ENCODE assay signal across 12 mouse cellular contexts in genomic region chr8:69938245-69938982, GRCm38 (mm10). TPM values are rescaled to one million over a fixed set of nuclear protein-coding genes. Genes with fewer than 3 reads are reported as not detected.
DNase-seq lines count a peak whose midpoint lies in the region; ATAC-seq and TF ChIP-seq lines count a peak whose summit lies in the region.
"Had no signal": no experiment of that assay in that cellular context is flagged by ENCODE, and none has a peak within 500 bp of the region (broad histone marks: within the 10 kb centered on the region; RNA-seq: fewer than 3 reads in every experiment).

No protein-coding gene starts in this region.

- ATAC-seq in liver, postnatal 0 days = no peak
- ATAC-seq in forebrain, embryonic 11.5 days (replicated peaks; ENCODE audit: low FRiP score) = no peak

- no peak overlapping the region for H3K4me2 ChIP-seq in liver, postnatal 0 days (ENCODE audit: low read depth, low read length)
- peak overlapping the region; percentile 65 for H3K4me2 ChIP-seq in myocyte (ENCODE audit: low read depth)
- H3K4me2 ChIP-seq in forebrain, embryonic 11.5 days (ENCODE audit: low read depth, low read length, severe bottlenecking) = no peak overlapping the region
- H3K4me2 ChIP-seq: lung, embryonic 14.5 days had no signal

- H3K36me3 ChIP-seq in liver, adult 2 months (ENCODE audit: control insufficient read depth, insufficient read depth, low read length) = peaks cover 2% of the 10 kb centered on the region; the same call in 1 of the 2 replicates
- H3K36me3 ChIP-seq in liver, postnatal 0 days (replicated peaks; ENCODE audit: insufficient read depth, low read length) = peaks cover 19% of the 10 kb centered on the region
- H3K36me3 ChIP-seq in ES-Bruce4 (ENCODE audit: control insufficient read depth, insufficient read depth, low read length, poor library complexity, severe bottlenecking) (peaks cover 17% of the 10 kb centered on the region), myocyte (ENCODE audit: control insufficient read depth, insufficient read depth) (no peaks in the 10 kb centered on the region)
- no peaks in the 10 kb centered on the region for H3K36me3 ChIP-seq in forebrain, embryonic 11.5 days (ENCODE audit: control insufficient read depth, insufficient read depth, low read length)

- 75% methylated on average over 6 of the region's 6 CpGs for WGBS in liver, adult 2 months
- 40% methylated on average over 6 of the region's 6 CpGs for WGBS in liver, postnatal 0 days (ENCODE audit: insufficient replicate concordance)
- 92% methylated on average over 6 of the region's 6 CpGs for WGBS in forebrain, embryonic 11.5 days

- TF ChIP-seq CTCF in liver, adult 2 months (IDR thresholded peaks at IDR 0.05; ENCODE audit: low read depth, low read length) = no peak
- no peak for TF ChIP-seq CTCF in liver, postnatal 0 days (IDR thresholded peaks at IDR 0.05; ENCODE audit: low read depth)
- no peak for TF ChIP-seq CTCF in ES-Bruce4 (IDR thresholded peaks at IDR 0.05; ENCODE audit: low read depth, low read length)

- H3K4me3 ChIP-seq in liver, adult 2 months (ENCODE audit: insufficient read depth, low read depth, low read length) = no peak overlapping the region
- H3K4me3 ChIP-seq in liver, postnatal 0 days (ENCODE audit: low read depth, low read length) = no peak overlapping the region
- H3K4me3 ChIP-seq in ES-Bruce4 (ENCODE audit: low read depth, low read length) = no peak overlapping the region
- H3K4me3 ChIP-seq in brown adipose tissue, adult 24 weeks (ENCODE audit: insufficient read depth, low read depth, low read length) = no peak overlapping the region
- no peak overlapping the region for H3K4me3 ChIP-seq in myocyte
- no peak overlapping the region for H3K4me3 ChIP-seq in forebrain, embryonic 11.5 days (ENCODE audit: low read depth, low read length)

- peaks cover 40% of the 10 kb centered on the region for H3K79me2 ChIP-seq in liver, adult 2 months (ENCODE audit: control insufficient read depth, insufficient read depth, low read length)
- H3K79me2 ChIP-seq in myocyte (ENCODE audit: control insufficient read depth, insufficient read depth) = peaks cover 78% of the 10 kb centered on the region

- TF ChIP-seq POLR2A in liver, adult 2 months (IDR thresholded peaks at IDR 0.05; ENCODE audit: extremely low read depth, insufficient read depth, low read length) = no peak
- TF ChIP-seq POLR2A in ES-Bruce4 (IDR thresholded peaks at IDR 0.05; ENCODE audit: insufficient read depth, low read length) = no peak
- no peak for TF ChIP-seq POLR2A in myocyte (IDR thresholded peaks at IDR 0.05; ENCODE audit: insufficient read length, low read depth)

- H3K27me3 ChIP-seq in liver, adult 2 months (ENCODE audit: control insufficient read depth, insufficient read depth, low read length) = no peaks in the 10 kb centered on the region
- no peaks in the 10 kb centered on the region for H3K27me3 ChIP-seq in liver, postnatal 0 days (ENCODE audit: insufficient read depth, low read length)
- H3K27me3 ChIP-seq in ES-Bruce4 (ENCODE audit: control insufficient read depth, insufficient read depth, low read length, poor library complexity, severe bottlenecking) = no peaks in the 10 kb centered on the region
- H3K27me3 ChIP-seq in myocyte (ENCODE audit: control insufficient read depth, insufficient read depth, insufficient read length) = no peaks in the 10 kb centered on the region
- no peaks in the 10 kb centered on the region for H3K27me3 ChIP-seq in forebrain, embryonic 11.5 days (ENCODE audit: control insufficient read depth, insufficient read depth, low read length)

- H3K4me1 ChIP-seq in liver, adult 2 months (ENCODE audit: control insufficient read depth, insufficient read depth, low read length) = peaks cover 12% of the 10 kb centered on the region
- peaks cover 37% of the 10 kb centered on the region for H3K4me1 ChIP-seq in liver, postnatal 0 days (ENCODE audit: insufficient read depth)
- peaks cover 18% of the 10 kb centered on the region for H3K4me1 ChIP-seq in ES-Bruce4 (ENCODE audit: control insufficient read depth, insufficient read depth, low read length)
- peaks cover 68% of the 10 kb centered on the region for H3K4me1 ChIP-seq in brown adipose tissue, adult 24 weeks (ENCODE audit: control insufficient read depth, insufficient read depth, insufficient read length, low read length)
- no peaks in the 10 kb centered on the region for H3K4me1 ChIP-seq in forebrain, embryonic 11.5 days (replicated peaks; ENCODE audit: control insufficient read depth, insufficient read depth, low read length)

- no peak overlapping the region for H3K9ac ChIP-seq in liver, adult 2 months (ENCODE audit: low read depth, low read length)
- H3K9ac ChIP-seq in liver, postnatal 0 days (replicated peaks) = no peak overlapping the region
- no peak overlapping the region for H3K9ac ChIP-seq in ES-Bruce4 (ENCODE audit: low read depth, poor library complexity, severe bottlenecking)
- H3K9ac ChIP-seq in forebrain, embryonic 11.5 days (ENCODE audit: low read length) = no peak overlapping the region
- H3K9ac ChIP-seq: lung, embryonic 14.5 days had no signal

- peak overlapping the region; percentile 38 for H3K27ac ChIP-seq in liver, adult 2 months (replicated peaks; ENCODE audit: insufficient read depth, low read depth, low read length)
- H3K27ac ChIP-seq in liver, postnatal 0 days (ENCODE audit: low read depth) = no peak overlapping the region
- H3K27ac ChIP-seq in ES-Bruce4 (ENCODE audit: insufficient read depth, low read length) = peak overlapping the region; percentile 62
- H3K27ac ChIP-seq in brown adipose tissue, adult 24 weeks (replicated peaks; ENCODE audit: low read depth, low read length) = peak overlapping the region; percentile 9
- H3K27ac ChIP-seq in forebrain, embryonic 11.5 days (ENCODE audit: low read depth, low read length) = no peak overlapping the region

- no peak for TF ChIP-seq EP300 in liver, postnatal 0 days (IDR thresholded peaks at IDR 0.05; ENCODE audit: low read depth)
- TF ChIP-seq EP300 in ES-Bruce4 (IDR thresholded peaks at IDR 0.05; ENCODE audit: insufficient read depth, low read depth, low read length) = no peak

- DNase-seq in liver, adult 2 months (ENCODE audit: extremely low read depth, low read depth, low spot score) = no peak
- DNase-seq in liver, postnatal 0 days = no peak
- DNase-seq in forebrain, embryonic 11.5 days (ENCODE audit: low spot score) = no peak
- no peak for DNase-seq in yolk sac, embryonic 10.5 days (ENCODE audit: low spot score)
- DNase-seq: cerebellum, adult 9-11 months; lung, embryonic 14.5 days; right cerebral cortex, postnatal 4 days; thymus, postnatal 25 days had no signal

- H3ac ChIP-seq in myocyte (ENCODE audit: control insufficient read depth, insufficient read length) = no peak overlapping the region

- H3K9me3 ChIP-seq in liver, postnatal 0 days (ENCODE audit: low read length) = no peaks in the 10 kb centered on the region
- no peaks in the 10 kb centered on the region for H3K9me3 ChIP-seq in ES-Bruce4 (replicated peaks; ENCODE audit: control insufficient read depth, insufficient read depth, low read length, poor library complexity, severe bottlenecking)
- no peaks in the 10 kb centered on the region for H3K9me3 ChIP-seq in forebrain, embryonic 11.5 days (ENCODE audit: control insufficient read depth, low read length)

RNA-seq across cellular contexts. Expression of gene Yjefn3, which starts 35.9 kb away (rescaled TPM):
- 0.20 and 0.83 TPM in 2 replicates for total RNA-seq in liver, adult 2 months (2014; rRNA removed)
- polyA plus RNA-seq in liver, adult 2 months (2012; rRNA removed) = 1.4 and 2.0 TPM in 2 replicates
- polyA plus RNA-seq in liver, postnatal 0 days (2015; fragmentation: Nextera tagmentation; extraction: Ambion mirVana) = 0.72 and 0.89 TPM in 2 replicates
- 3.4 and 4.2 TPM in 2 replicates for polyA plus RNA-seq in ES-Bruce4 (2011; ENCODE audit: insufficient read depth, insufficient read length, low read depth, missing spikeins)
- polyA plus RNA-seq in brown adipose tissue, adult 24 weeks (2012; ENCODE audit: insufficient read depth, insufficient read length, missing spikeins) = 8.4 and 10.4 TPM in 2 replicates
- polyA plus RNA-seq in myocyte (2012; fragmentation: generic; extraction: Trizol) = 19.0 TPM
- polyA plus RNA-seq in forebrain, embryonic 11.5 days (2014; fragmentation: Nextera tagmentation; extraction: Ambion mirVana) = 4.0 and 4.4 TPM in 2 replicates

RNA-seq across cellular contexts. Expression of gene Ndufa13, which starts 36.1 kb away (rescaled TPM):
- total RNA-seq in liver, adult 2 months (2014; rRNA removed) = 132 and 141 TPM in 2 replicates
- 206 and 221 TPM in 2 replicates for polyA plus RNA-seq in liver, adult 2 months (2012; rRNA removed)
- polyA plus RNA-seq in liver, postnatal 0 days (2015; fragmentation: Nextera tagmentation; extraction: Ambion mirVana) = 152 TPM in 2 replicates
- polyA plus RNA-seq in ES-Bruce4 (2011; ENCODE audit: insufficient read depth, insufficient read length, low read depth, missing spikeins) (70.5 and 70.8 TPM in 2 replicates), myocyte (2012; fragmentation: generic; extraction: Trizol) (277 TPM)
- 437 and 615 TPM in 2 replicates for polyA plus RNA-seq in brown adipose tissue, adult 24 weeks (2012; ENCODE audit: insufficient read depth, insufficient read length, missing spikeins)
- 153 and 155 TPM in 2 replicates for polyA plus RNA-seq in forebrain, embryonic 11.5 days (2014; fragmentation: Nextera tagmentation; extraction: Ambion mirVana)

RNA-seq across cellular contexts. Expression of gene Tssk6, which starts 36.4 kb away (rescaled TPM):
- not detected in 2 replicates for total RNA-seq in liver, adult 2 months (2014; rRNA removed)
- polyA plus RNA-seq in liver, adult 2 months (2012; rRNA removed) = 0.09 TPM in 1 of 2 replicates, not detected in the other
- polyA plus RNA-seq in liver, postnatal 0 days (2015; fragmentation: Nextera tagmentation; extraction: Ambion mirVana) = 1.3 and 1.7 TPM in 2 replicates
- not detected in 2 replicates for polyA plus RNA-seq in ES-Bruce4 (2011; ENCODE audit: insufficient read depth, insufficient read length, low read depth, missing spikeins)
- not detected in 2 replicates for polyA plus RNA-seq in brown adipose tissue, adult 24 weeks (2012; ENCODE audit: insufficient read depth, insufficient read length, missing spikeins)
- 0.92 TPM for polyA plus RNA-seq in myocyte (2012; fragmentation: generic; extraction: Trizol)
- polyA plus RNA-seq in forebrain, embryonic 11.5 days (2014; fragmentation: Nextera tagmentation; extraction: Ambion mirVana) = 5.2 and 6.0 TPM in 2 replicates
- total RNA-seq: gastrocnemius, adult 8-10 months had no signal

RNA-seq across cellular contexts. Expression of gene Cilp2, which starts 50.9 kb away (rescaled TPM):
- under 0.01 TPM in 1 of 2 replicates, not detected in the other for total RNA-seq in liver, adult 2 months (2014; rRNA removed)
- 0.01 and 0.05 TPM in 2 replicates for polyA plus RNA-seq in liver, adult 2 months (2012; rRNA removed)
- 0.02 TPM in 1 of 2 replicates, not detected in the other for polyA plus RNA-seq in liver, postnatal 0 days (2015; fragmentation: Nextera tagmentation; extraction: Ambion mirVana)
- polyA plus RNA-seq in ES-Bruce4 (2011; ENCODE audit: insufficient read depth, insufficient read length, low read depth, missing spikeins) = 0.96 and 1.2 TPM in 2 replicates
- not detected in 2 replicates for polyA plus RNA-seq in brown adipose tissue, adult 24 weeks (2012; ENCODE audit: insufficient read depth, insufficient read length, missing spikeins)
- 0.20 TPM for polyA plus RNA-seq in myocyte (2012; fragmentation: generic; extraction: Trizol)
- polyA plus RNA-seq in forebrain, embryonic 11.5 days (2014; fragmentation: Nextera tagmentation; extraction: Ambion mirVana) = 0.20 and 0.35 TPM in 2 replicates

RNA-seq across cellular contexts. Expression of gene Gatad2a, which starts 57.8 kb away (rescaled TPM):
- total RNA-seq in liver, adult 2 months (2014; rRNA removed) = 11.2 and 16.8 TPM in 2 replicates
- polyA plus RNA-seq in liver, adult 2 months (2012; rRNA removed) = 35.0 and 35.5 TPM in 2 replicates
- polyA plus RNA-seq in liver, postnatal 0 days (2015; fragmentation: Nextera tagmentation; extraction: Ambion mirVana) = 19.5 and 20.7 TPM in 2 replicates
- polyA plus RNA-seq in ES-Bruce4 (2011; ENCODE audit: insufficient read depth, insufficient read length, low read depth, missing spikeins) (155 TPM in 2 replicates), myocyte (2012; fragmentation: generic; extraction: Trizol) (46.7 TPM)
- polyA plus RNA-seq in brown adipose tissue, adult 24 weeks (2012; ENCODE audit: insufficient read depth, insufficient read length, missing spikeins) = 33.7 and 35.6 TPM in 2 replicates
- 81.7 and 88.6 TPM in 2 replicates for polyA plus RNA-seq in forebrain, embryonic 11.5 days (2014; fragmentation: Nextera tagmentation; extraction: Ambion mirVana)

Comparison
In these comparisons a context has a peak if more than half of its experiments do, and no peak if none do; other contexts are left out.
1. H3K27ac ChIP-seq: peak in liver, adult 2 months (single experiment), ES-Bruce4 (single experiment) and brown adipose tissue, adult 24 weeks (single experiment); none in liver, postnatal 0 days (single experiment) and forebrain, embryonic 11.5 days (single experiment).